Mouse (Mus musculus) WW6 (cell line): ENCODE results near the gene Dnph1.
"Not testable (repeated sequence)": the region's sequence is repeated elsewhere in the genome, so short reads cannot be mapped to it uniquely, and the experiment has no call there.

Experiments used
- DNase-seq: peaks from one replicate; pipeline ENCODE4 v3.0.0-alpha.2; 2013; ENCODE audit warnings: low read depth, low spot score

The Dnph1 gene

DNA sequence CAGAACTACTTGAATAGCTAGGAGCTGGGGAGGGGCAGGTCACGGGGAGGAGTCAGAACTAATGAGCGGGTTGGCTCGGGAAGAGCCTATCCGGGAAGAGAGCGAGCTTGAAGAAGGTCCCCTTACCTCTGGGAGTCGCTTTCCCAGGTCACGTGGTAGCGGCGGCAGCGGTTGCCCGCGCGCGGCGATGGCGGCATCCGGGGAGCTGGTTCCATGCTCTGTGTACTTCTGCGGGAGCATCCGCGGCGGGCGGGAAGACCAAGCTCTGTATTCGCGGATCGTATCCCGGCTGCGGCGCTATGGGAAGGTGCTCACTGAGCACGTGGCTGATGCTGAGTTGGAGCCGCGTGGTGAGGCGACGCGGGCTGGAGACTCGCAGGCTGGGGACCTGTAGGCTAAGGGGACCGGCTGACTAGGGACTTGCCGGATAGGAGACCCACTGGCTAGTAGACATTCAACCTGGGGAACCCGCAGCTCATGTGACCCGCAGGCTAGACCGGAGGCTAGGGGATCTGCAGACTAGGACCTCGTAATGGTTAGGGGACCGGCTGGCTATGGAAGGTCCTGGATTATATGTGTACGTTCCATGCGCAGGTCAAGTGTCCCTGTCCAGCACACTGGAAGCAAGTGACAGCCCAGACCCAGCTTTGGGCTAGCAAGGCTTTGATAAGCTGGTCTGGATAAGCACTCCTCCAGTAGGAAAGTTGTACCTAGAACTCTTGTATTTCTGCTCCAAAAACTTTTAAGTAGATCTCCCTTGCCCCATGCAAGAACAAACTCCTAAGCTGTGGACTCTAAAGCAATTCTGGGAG lies at the start of gene Dnph1:
TSS of gene Dnph1 (plus strand) at position 89 of the 812 bp plus-strand sequence.
- DNase-seq, result peak; percentile 70

DNA sequence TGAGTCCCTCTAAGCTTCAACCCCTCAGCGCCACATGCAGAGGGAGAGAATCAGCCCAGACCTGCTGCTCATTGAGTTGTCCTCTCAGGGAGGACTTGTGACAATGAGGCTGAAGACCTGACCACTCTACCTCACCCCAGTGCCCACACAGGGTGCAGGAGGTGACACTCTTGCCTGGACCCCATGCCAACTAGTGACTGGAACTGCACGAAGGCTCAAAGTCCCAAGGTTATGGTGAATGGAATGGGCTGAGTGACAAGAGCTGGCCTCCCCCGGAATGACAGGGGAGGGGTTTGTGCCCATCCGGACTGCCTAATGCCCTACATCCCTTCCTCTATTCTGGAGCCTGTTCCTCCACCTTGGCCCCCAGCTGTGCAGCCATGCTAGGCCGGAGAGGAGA lies 43.8 kb upstream of the Dnph1 start:
- DNase-seq, result no peak

DNA sequence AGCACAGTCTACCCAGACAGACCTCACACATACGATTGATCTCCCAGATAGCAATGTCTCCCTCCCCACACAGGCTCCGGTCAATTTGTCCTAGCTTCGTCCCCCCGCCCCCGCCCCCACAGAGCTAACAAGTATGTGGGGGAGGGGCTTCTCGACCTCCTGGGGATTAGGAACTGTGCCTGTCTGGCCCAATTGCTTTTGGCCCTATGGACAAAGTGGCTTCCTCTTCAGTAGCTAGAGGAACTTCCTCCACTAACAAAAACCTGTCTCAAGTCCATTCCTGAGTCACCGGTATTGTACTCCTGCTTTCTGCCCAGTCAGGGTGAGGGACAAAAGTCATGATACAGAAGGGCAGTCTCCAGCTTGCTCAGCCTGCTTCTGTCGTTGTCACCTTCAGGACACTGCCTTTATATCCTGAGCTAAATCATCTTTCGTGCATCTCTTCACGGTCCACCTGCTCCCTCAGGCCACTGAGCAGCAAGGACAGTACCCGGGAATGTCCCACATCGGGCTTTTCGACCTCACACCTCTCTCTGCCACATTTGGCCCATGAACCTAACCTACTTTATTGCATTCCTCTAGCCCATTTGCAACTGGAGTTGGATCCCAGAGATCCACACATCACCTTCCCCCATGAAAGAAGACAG lies 43.1 kb upstream of the Dnph1 start:
- DNase-seq, result no peak

DNA sequence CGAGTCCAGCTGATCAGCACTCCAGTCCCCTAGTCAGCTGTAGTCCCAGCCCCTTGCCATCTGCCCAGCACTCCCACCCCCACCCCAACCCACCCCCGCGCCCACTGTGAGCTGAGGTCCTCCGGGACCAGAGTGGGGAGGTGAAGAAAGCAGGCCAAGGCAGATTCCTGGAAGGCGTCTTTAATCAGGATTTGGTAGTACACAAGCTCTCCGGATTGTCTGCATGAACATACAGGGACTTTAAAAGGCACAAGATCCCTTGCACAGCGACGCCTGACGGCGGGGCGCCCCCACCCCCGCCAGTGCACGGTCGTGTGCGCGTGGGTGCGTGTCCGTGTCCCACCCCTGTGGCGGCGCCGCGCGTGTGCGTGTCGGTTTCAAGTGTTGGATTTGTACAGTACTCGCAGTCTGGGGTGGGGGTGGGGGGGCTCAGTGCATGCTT lies 42.5 kb upstream of the Dnph1 start:
- no peak for DNase-seq

DNA sequence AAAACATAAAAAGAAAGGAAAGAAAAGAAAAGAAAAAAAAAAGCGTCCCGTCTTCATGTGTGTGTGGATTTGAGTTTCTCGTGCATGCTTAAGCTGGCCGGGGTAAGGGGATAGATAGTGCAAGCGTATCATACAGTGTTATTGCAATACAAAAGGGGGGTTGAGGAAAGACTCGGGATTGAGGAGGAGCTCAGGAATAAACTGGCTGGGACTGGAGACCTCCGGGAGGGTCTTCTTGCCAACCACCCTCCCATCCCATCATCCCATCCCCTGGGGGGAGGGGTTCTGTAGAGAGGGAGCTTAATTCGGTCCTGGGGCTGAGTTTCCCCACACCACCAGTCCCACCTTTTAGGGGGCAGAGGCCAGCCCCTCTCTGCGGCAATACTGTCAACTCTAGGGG lies 42.0 kb upstream of the Dnph1 start:
- DNase-seq, result no peak

DNA sequence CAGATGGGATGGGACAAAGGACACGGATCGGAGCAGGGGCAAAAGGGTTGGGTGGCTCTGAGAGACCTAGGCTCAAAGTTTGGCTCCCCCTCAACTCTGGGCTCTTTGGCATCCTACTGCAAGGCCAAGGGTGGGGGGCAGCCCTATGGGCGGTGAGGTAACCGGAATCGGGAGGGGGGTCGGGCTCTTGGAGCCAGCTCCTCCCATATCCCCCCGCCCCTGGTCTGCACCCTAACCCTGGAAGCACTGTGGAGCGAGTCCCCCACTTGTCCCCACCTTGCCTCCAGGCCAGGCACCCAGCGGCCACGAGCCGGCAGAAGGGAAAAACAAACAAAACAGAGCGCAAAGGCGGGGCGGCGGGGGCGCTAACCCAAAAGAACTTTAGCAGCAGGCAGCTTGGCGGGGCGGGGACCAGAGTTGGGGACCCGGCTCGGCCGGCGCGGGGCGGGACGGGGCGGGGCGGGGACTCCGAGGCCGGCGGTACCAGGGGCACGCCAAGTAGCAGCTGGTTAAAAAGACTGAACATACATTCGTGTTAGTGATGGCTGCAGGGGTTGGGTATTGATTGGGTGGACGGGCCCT lies 41.3 kb upstream of the Dnph1 start:
- no peak for DNase-seq

DNA sequence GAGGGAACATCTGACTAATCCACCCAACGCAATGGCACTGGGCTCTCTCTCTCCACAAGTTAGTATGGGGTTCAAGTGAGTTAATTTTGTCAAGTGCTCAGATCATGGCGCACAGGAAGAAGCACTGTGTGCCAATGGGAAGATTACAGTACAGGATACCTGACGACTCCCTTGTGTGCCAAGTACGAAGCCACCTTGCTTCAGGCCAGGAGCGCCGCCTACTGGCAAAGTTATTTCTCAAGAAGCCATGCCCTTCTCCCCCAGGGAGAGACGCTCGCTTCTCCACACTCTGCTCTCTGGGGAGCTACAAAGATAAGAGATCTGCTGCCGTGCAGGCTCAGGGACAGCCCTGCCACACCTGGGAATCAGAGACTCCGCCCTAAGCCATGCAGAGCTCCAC lies 38.7 kb upstream of the Dnph1 start:
- peak; percentile 50 for DNase-seq

DNA sequence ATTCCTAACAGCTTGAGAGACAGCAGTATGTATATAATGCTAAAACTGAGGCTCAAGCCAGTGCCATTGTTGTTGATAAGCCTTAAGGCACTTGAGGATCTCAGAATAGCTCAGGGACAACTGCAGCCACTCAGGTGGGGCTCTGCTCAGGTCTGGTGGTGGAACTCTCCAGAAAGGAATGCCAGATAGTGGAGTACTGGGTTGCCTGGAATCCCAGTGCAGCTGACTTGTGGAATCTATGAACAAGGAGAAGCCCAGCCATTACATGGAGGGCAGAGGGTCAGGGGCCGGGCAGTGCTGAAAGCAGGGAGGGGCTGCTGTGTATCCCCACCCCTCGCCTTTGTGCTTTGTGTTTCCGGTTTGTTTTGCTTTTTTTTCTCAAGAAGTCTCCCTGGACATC lies 38.1 kb upstream of the Dnph1 start:
- DNase-seq, result no peak

DNA sequence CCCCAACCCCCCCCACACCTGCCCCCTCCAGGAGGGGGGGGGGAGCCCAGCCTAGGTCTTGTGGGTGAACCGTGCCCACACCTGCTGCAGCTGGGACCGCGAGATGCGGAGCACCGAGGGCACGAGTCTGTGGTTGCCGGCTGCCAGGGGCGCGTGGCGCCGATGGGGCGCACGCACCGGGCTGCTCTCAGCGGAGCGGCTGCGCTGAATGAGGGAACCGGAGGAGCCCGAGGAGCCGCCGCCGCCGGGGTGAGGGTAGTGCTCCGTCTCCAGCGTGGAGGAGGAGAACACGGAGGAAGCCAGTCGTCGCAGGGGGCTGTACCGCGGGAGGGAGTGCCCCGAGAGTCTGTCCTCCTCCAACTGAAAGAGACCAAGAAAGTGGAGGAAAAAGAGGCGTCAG lies 35.8 kb upstream of the Dnph1 start:
- DNase-seq, result no peak

DNA sequence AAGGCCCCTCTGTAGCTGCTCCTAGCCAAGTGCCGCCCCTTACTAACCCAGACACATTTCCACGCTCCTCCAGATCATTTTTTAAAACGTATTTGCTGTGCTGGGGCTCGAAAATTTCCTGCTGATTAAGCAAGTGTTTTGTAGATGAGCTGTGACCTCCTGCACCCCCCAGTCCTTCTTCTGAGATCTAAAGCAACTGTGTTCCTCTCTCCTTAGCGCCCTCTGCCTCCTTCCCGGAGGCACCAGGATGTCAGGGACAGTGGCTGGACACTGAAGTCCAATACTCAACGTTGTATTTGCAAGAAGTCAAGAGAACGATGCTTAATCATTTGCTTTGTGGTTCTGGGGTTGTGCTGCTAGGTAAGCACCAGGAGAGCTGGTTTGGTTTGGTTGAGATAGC lies 35.2 kb upstream of the Dnph1 start:
- DNase-seq, result no peak

DNA sequence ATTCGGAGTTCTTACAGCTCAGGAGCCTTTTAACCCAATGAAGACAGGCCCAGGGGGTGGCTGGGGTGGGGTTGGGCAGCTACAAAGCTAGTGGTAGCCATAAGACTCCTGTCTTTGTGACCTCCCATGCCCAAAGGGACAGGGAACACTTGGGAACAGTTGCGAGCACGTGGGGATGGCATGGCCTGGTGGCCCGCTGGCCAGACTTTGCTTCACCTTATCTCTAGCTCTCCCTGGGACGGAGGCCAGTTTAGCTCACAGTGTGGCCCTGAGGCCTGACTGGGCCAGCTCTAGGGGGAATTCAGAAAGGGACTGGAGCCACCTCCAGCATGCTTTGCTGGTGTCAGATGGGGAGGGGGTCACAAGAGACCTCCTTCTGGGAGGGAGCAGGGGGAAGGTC lies 34.3 kb upstream of the Dnph1 start:
- no peak for DNase-seq

DNA sequence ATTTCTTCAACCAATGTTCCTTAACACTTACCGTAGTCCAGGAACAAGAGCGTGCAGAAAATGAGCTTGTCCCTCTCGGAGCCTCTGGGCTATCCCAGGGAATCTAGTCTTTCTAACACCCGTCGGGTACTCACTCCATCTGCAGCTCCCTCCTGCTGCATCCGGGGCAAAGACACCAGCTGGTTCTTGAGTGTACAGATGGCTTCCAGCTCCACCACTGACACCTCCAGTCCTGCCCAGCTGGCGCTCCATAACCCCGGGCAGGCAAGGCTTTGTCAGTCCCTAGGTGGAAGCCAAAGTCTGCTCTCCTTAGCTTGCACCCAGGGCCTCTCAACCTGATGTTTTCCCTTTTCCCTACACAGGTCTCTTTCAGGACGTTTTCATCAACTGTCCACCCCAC lies 28.7 kb upstream of the Dnph1 start:
- no peak for DNase-seq

DNA sequence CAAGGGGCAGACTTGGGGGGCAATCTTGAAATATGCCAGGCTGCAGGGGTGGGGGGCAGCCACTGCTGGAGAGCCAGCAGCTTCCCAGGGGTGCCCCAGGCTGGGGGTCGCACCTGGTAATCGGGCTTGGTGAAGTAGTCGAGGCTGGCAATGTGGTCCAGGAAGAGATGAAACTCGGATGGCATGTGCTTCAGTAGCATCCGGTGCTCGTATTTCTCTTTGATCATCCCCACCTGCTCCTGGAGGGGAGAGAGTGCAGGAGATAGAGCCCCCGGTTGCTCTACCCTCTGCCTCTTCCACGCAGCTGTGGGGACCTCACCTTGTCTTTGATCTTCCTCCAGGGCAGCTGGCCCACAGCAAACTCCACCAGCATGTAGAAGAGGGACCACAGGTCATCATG lies 19.9 kb upstream of the Dnph1 start:
- no peak for DNase-seq

DNA sequence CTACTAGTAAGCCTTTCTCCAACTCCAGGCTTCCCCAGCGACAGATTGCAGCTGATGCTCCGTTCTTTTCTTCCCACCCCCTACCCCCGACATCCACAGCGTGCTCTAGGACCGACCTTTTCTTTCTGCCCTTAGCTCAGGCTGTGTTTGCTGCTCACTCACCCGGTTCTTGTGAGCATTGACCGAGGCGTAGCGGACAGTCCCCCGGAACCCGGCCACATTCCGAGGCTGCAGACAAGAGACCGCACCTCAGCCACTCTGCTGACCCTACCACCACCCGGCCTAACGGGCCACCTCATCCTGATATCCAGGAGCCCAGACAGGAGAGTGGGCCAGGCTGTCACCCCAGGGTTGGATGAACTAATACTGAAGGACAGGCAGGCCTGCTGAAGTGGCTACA lies 19.2 kb upstream of the Dnph1 start:
- DNase-seq, result no peak

DNA sequence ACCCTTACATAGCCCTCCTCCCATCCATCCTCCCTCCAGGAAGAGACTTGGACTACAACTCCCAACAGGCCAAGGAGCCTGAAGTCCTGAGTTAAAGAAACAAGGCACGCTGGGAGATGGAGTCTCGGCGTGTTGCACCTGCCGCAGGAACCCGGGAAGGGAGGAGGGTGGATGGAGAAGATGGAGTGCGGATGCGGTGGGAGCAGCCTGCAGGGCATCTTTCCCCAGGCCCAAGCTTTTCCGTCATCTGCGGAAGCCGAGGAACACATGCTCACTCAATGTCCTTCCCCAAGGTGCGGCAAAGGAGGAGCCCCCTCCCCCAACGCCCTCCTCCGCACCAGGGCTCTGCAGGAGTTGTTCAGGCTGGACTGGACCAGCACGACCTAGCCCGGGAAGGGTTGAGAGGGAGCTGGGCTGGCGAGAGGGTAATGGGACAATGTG lies 12.9 kb upstream of the Dnph1 start:
- DNase-seq, result peak; percentile 45

DNA sequence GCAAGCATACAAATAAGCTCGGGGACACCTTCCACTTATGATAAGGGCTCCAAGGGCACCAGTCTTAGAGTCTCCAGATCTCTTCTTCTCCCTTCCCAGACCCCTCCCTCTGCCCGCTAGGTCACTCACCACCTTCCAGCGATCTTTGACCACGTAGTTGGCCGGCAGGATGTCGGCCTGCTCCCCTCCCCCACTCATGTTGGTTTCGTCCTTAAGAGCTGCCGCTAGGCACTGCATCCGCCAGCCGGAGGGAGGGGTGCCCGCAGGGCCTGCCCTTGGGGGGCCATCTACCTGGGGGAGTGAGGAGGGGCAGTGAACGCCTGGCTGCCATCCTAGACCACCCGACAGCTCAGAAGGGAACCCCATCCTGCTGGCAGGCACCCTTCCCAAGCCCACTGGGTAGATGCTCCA lies 12.5 kb upstream of the Dnph1 start:
- no peak for DNase-seq

DNA sequence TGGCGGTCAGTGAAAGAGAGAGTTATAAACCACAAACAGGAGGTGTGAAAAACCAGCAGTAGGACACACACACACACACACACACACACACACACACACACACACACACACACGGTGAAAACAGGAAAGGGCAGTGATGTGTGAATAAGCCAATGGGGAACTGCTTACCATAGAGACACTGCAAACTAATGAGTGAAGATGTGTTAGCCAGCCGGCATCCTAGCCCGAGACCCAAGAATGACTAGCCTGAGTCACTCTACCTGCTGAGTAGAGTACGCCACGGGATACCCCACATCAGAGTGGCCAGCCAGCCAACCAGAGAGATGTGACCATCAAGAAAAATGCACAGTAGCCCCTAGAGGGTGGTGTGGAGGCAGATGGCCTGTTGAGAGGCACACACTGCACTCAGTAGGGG lies 12.0 kb upstream of the Dnph1 start:
- no peak for DNase-seq

DNA sequence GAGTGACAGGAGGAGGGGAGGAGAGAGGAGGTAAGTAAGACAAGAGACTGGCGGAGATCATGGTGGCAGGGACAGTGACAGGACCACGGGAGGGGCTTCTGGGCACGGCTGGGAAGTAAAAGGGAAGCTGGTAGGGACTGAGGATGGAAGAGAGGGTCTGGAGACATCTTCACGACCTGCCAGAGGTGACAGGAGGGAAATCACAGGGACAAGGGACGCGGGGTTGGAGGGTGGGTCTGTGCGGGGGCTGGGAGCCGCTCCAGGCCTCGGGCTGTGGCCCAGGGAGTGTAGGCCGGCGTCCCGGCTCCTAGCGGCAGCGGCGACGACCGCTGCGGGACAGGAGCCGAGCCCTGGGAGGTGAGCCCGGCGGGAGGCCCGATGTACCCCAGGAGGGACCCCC lies 9.5 kb upstream of the Dnph1 start:
- DNase-seq, result no peak

DNA sequence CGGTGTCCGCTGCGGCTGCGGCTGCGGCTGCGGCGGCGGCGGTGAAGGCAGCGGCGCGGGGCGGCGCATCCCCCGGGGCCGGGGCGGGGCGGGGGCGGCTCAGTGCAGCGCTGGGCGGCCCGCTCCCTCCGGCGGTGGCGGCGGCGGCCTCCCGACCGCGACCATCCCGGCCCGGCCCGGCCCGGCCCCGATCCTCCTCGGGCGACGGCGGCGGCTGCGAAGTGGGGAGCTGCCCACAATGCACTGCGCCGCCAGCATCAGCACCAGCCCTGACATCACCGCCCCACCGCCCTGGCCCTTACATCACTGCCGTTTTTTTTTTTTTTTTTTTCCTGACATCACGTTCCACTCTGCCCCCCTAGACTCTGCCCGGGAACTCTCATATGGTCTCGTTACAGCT lies 9.1 kb upstream of the Dnph1 start, which contains the start of gene Ttbk1:
TSS of gene Ttbk1 (minus strand) at position 245 of the 400 bp plus-strand sequence.
- DNase-seq, result no peak

DNA sequence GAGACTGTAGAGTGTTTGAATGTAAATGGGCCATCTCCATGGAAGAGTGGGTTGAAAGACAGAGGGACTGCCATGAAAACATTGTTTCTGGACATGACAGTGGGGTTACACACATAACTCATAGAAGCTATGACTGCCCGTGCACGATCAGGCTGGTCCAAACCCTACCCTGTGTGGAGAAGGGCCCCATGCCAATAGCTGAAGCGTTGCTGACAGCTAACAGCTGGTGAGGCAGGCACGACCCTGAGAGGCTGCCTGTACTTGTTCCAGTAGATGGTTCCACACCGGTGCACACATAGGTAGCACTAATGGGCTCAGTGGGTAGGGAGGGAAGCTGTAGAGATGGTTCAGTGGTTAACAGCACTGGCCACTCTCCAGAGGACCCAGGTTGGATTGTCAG lies 1.0 kb upstream of the Dnph1 start:
- no peak for DNase-seq

DNA sequence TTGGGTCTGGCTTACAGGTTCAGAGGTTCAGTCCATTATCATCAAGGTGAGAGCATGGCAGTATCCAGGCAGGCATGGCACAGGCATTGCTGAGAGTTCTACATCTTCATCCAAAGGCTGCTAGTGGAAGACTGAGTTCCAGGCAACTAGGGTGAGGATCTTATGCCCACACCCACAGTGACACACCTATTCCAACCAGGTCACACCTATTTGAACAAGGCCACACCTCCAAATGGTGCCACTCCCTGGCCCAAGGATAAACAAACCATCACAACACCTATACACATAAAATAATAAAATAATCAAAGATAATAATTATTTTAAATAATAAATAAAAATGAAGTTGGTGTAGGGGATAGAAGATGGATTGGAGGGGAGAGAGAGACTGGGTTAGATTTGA lies 430 bp upstream of the Dnph1 start:
- DNase-seq, result not testable (repeated sequence)

DNA sequence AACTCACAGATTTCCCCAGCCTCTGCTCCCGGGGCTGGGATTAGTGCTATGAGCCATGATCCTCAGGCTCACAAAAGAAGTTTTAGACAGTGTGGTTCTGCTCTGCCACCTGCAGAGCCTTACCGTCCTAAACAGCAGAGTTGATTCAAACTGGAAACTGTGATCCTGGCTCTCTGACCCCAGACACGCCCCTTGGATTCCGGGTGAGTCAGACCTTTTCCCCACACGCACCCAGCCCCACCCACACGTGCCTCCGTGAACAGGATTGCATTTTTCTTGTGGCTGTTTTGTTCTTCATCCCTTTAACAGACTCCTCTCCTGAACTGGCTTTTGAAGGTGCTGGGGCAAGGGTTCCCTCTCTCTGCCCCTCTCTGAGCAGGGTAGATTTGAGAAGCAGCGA lies 1.4 kb downstream of the Dnph1 start:
- no peak for DNase-seq

DNA sequence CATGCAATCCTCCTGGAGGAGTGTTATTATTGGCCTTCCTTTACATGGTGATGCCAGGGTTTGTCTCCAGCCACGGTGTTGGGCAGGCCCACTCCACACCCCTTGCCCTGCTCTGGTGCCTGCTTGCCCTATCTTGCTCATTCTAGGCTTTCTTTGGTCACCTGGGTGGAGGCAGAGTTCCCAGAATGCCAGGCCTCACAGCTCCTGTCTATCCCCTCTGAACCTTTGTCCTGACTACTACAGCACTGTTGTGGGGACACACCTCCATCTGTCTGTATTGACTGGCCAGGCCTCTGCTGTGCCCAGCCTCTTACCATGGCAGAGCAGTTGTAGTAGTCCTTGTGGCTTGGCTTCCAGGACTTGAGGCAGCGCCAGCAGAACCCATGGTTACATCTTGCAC lies 6.3 kb downstream of the Dnph1 start:
- DNase-seq, result no peak
